Mouse (Mus musculus) ZHBTc4 (cell line): ENCODE measurements around the gene Ripor1.
"Not testable (repeated sequence)": the region's sequence is repeated elsewhere in the genome, so short reads cannot be mapped to it uniquely, and the experiment has no call there.

Experiments used
- DNase-seq: peaks from one replicate; pipeline ENCODE4 v3.0.0-alpha.2; 2011; ENCODE audit warnings: low read depth, low spot score

Ripor1 gene

GRCm38 (mm10) chr8:105604804-105605381 lies at the start of gene Ripor1:
Ripor1 (plus strand) TSS chr8:105605255.
- DNase-seq = peak; percentile 84

DNA sequence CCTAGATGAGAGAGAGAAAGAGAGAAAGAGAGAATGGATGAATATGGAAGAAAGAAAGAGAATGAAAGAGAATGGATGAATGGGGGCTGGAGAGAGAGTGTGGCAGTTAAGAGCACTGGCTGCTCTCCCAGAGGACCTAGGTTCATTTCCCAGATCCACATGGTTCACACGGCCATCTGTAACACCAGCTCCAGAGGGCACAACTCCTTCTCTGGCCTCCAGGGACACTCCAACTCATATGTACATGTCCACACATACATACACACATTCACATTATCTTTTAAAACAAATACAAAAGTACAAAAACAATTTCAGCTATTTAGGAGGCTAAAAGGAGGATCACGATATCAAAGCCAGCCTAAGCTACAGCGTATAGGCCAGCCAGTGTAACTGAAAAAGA lies 42.2 kb upstream of the Ripor1 start:
- DNase-seq = no peak

GRCm38 (mm10) chr8:105563871-105564270 lies 41.2 kb upstream of the Ripor1 start:
- no peak for DNase-seq

DNA sequence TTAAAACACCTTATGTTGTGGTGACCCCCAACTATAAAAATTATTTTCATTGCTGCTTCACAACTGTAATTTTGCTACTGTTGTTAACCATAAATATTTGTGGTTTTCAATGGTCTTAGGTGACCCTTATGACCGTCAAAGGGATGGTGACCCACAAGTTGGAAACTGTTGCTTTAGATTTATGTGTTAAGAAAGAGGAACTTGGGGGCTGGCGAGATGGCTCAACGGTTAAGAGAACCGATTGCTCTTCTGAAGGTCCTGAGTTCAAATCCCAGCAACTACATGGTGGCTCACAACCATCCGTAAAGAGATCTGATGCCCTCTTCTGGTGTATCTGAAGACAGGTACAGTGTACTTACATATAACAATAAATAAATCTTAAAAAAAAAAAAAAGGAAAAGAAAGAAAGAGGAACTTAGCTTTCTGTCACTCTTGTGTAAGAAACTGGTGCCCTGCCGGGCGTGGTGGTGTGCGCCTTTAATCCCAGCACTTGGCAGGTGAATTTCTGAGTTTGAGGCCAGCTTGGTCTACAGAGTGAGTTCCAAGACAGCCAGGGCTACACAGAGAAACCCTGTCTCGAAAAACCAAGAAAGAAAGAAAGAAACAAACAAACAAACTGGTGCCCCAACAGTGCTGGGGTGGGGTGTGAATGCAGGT lies 40.4 kb upstream of the Ripor1 start:
- not testable (repeated sequence) for DNase-seq

DNA sequence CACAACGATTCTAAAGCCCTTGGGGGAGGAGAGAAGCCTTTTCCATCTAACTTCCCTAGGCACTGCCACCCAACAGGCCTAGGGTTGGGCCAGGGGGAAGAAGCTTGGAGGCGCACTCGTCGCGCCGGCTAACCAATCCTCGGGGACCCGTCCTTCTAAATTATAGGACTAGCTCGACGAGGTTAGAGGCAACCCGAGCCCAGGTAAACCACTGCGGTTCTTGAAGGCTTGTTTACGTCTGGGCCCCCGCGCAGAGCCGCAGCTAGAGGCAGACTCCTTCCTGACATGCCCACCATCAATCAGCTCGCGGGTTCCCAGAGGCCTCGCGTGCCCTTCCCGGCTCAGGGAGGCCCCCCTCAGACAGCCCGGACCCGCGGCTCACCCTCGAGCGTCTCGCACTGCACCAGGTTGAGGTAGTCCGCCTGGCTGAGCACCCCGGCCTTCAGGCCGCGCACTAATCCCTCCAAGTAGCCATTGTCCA lies 39.6 kb upstream of the Ripor1 start:
- no peak for DNase-seq

GRCm38 (mm10) chr8:105565952-105566702 lies 38.9 kb upstream of the Ripor1 start, which contains the start of gene Atp6v0d1:
Atp6v0d1 (minus strand) TSS chr8:105566047.
- peak; percentile 100 for DNase-seq

GRCm38 (mm10) chr8:105566703-105567595 lies 38.1 kb upstream of the Ripor1 start:
- peak; percentile 47 for DNase-seq

DNA sequence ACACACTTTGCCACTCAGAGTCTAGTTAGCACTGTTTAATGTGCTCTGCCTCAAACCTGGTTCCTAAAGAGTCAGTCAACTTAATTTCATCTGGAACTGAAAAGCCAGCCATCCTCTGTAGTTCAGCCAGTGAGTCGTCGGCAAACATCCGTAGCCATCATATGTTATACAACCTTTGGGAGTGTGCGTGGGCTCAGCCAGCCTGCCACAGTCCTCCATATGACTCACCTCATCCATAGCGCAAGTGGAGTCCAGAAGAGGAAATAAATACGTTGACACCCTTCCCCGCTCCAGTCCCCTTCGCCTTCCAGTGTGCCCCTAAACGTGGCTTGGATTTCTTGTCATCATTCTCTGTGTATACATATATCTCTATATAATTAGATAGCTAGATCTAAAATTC lies 33.2 kb upstream of the Ripor1 start:
- no peak for DNase-seq

GRCm38 (mm10) chr8:105573427-105573826 lies 31.6 kb upstream of the Ripor1 start:
- DNase-seq = no peak

GRCm38 (mm10) chr8:105574741-105575140 lies 30.3 kb upstream of the Ripor1 start:
- DNase-seq = peak; percentile 63

GRCm38 (mm10) chr8:105575538-105575937 lies 29.5 kb upstream of the Ripor1 start:
- no peak for DNase-seq

- peak; percentile 55 for DNase-seq
Measured at GRCm38 (mm10) chr8:105579719-105580118, 25.3 kb upstream of the Ripor1 start.

DNA sequence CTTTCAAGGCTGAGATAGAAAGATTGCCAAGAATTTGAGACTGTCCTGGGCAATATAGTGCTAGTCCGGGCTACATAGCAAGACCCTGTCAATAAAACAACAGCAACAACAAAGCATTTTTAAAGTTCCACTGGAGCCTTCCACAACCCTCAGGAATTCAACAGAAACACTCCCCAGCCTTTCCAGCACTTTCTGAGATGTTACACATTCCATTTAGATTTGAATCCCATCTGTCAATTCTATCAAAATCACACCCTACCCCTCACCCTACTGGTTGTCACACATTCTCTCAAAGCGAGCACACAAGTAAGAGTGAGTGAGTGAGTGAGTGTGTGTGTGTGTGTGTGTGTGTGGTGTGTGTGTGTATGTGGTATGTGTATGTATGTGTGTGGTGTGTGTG lies 12.6 kb upstream of the Ripor1 start:
- no peak for DNase-seq

DNA sequence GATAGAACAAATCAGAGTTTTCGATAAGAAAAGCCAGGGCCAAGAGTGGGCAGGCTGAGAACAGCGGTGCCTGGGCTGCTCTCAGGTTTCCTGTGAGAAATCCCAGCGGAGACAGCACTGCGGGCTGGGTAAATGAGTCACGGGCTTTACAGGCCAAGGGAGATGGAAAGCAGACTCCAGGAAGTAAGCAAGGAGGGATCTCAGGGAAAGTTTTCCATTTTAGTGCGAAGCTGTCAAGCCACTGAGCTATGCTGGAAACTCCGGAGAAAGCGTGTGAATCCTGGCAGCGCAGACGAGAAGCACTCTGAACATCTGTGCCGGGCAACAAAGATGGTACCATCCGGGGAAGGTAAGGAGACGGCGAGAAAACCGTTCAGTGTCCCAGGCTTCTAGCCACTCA lies 11.2 kb upstream of the Ripor1 start:
- DNase-seq = no peak

DNA sequence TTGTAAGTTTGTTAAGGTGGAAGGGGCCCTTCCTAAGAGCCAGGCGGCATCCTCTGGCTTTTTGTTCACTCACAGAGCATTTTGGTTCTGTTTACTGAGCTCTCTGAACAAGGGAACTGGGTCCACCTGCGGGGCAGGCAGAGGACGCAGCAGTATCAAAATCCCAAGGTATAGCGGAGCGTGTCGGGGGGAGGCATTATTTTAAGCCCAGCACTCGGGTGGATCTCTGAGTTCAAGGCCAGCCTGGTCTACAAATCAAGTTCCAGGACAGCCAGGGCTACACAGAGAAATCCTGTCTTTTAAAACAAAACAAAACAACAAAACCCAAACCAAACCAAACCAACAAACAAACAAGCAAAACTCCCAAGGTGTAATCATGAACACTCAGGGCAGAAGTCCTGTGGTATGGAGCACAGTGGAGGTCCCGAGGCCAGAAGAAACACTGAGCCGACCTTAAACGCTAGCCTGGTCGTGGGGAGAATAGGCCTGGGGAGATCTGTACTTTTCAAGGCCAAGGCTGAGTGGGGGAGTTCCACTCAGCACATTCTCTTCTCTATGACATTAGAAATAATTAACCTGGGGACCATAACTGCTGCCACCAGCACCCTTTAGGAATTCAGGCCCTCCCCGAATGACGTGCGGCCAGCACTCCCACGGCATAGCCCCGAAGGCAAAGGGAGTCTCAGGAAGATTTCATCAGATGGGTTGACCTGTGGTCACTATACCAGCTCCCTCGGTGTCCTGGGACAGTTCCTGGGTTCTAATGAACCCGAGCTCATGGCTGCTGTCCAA lies 10.4 kb upstream of the Ripor1 start:
- DNase-seq = no peak

- DNase-seq = peak; percentile 93
Measured at GRCm38 (mm10) chr8:105596362-105597034, 8.6 kb upstream of the Ripor1 start.

DNA sequence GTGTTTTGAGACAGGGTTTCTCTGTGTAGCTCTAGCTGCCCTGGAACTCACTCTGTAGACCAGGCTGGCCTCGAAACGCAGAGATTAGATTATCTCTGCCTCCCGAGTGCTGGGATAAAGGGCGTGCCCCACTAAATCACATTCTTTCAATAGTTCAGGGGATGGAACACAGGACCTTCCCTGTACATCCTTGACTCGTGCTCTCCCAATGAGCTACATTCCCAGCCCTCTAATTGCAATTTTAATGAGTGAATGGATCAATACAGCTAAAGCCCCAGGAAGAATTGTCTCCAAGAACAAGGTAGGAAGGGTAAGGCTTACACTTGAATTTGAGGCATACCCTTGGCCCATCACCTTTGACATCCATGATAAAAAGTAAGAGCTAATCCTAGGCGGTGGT lies 6.3 kb upstream of the Ripor1 start:
- DNase-seq = peak; percentile 60

DNA sequence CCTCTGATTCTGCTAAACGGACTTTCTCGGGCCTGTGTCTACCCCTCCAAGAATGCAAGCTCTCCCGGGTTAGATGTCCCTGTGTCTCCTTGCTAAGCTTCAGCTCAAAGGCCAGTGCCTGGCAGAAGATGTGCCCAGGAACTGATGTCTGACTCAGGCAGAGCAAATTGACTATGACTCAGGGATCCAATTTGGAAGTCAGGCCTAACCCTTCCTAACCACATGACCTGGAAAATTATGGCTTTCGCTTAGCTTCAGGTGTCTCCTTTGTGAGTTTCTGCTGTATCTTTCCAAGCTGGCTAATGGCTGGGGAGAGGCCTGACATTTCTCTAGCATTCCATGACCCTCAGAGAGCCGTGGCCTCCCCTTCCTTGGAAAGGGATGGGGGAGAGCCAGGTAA lies 3.8 kb upstream of the Ripor1 start:
- no peak for DNase-seq

DNA sequence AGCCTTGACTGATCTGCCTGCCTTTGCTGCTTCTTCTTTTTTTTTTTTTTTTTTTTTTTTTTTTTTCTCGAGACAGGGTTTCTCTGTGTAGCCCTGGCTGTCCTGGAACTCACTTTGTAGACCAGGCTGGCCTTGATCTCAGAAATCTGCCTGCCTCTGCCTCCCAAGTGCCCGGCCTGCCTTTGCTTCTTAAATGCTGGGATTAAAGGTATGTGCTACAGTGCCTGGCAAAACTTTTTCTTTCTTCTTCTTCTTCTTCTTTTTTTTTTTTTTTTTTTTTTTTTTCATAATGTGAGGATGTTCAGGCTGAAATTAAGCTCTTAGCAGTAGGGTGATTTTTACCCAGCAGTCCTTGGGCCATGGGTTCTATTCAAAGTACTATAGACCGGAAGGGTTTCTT lies 2.5 kb upstream of the Ripor1 start:
- DNase-seq = not testable (repeated sequence)

DNA sequence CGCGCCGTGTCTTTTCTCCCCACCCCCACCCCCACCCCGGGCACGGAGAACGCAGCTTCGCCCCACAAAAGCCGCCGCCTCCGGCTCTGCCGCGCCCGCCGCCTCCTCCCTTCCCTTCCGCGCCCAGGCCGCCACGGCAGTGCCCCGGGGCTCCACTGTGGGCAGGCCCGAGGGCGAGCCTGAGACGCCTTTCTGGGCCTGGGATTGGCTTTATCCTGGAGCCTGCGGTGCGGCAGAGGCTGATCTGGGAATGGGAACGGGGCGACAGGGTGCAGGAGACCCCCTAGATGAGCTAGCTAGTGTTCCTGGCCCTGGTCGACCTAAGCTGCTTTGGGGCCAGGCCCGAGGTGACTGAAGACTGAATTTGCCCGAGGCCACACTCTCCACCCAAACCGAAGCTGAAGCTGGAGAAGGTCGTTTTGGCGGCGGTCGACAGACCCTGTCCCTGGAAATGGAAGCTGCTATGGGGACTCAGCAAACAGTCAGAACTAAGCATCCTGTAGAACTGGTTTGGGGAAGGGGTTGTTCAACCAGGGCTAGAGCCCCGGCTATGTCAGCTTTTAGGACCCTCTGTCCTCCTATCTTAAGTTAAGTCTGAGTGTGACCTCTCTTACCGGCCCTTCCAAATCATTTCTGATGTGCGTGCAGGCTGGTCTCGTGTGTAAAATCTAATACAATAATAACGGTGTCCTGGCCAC lies 585 bp downstream of the Ripor1 start:
- DNase-seq = peak; percentile 71
